Mouse (Mus musculus) embryonic stem cell, embryonic (primary cell): ENCODE measurements around the gene Scarf1.

Experiments used
- CTCF ChIA-PET, 4 experiments: fragments of 300-600 bp in 2 of 4; fragments of 350-600 bp in 2 of 4; sonication (Branson Sonifier 250); formaldehyde crosslinking; loops; one replicate each; lab custom pipeline; 2022; ENCODE audit warnings: inconsistent platforms in 2 of 4; lab: Charles Lee
- POLR2A ChIA-PET, 4 experiments: fragments of 300-600 bp in 2 of 4; fragments of 350-600 bp in 2 of 4; sonication (Branson Sonifier 250); formaldehyde crosslinking; loops; one replicate each; lab custom pipeline; 2022; ENCODE audit warnings: antibody characterized with exemption in 4 of 4, inconsistent platforms in 1 of 4; lab: Charles Lee

The Scarf1 gene

DNA sequence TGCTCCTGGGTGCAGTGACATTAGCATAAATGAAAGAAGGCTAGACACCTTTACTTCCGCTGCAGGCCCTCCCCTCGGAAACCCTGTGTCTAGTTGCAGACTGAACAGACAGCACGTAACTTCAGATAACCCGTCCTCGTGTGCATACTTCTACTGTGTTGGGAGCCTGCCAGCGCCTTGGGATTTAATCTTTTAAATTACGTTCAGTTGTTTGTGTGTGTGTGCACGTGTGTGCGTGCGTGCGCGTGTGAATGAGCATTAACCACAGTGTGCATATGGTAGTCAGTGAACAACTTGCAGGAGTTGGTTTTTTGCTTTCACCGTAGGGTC lies 25.6 kb downstream of the Scarf1 start:
- ChIA-PET POLR2A (interaction anchor here in 2 of 4 experiments (0.6 to 1.5 kb wide), 5 partner anchors 13 to 99 kb away, joined by 3 to 4 read pairs (median 3); partner anchors contain the start of gene Scarf1 (in 1 of the 2)), CTCF (interaction anchor here in 1 of 4 experiments (0.6 kb wide), 1 partner anchor 194 kb away, joined by 3 read pairs; the partner anchor contains the start of gene Ywhae)

DNA sequence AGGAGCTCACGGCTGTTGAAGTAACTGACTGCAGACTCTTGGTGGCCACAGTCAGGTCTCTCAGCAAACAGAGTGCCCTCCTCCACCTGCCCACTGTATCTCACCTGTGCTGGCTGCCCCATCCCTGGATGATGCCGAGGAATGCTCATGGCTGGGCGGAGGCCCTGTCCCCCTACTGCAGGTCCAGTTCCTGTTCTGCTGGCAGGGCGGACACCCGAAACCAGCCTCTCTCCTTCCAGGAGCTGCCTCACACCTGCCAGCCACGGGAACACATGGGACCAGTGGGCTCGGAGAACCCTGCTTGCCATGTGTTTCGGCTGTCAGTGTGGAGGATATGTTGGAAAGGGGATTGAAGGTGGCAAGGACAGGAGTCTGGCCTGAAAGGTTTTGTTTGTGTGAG lies 26.9 kb downstream of the Scarf1 start:
- ChIA-PET POLR2A (interaction anchor here in 3 of 4 experiments (1.0 to 2.8 kb wide), 13 partner anchors 8 to 79 kb away, joined by 3 to 12 read pairs (median 6); partner anchors contain the start of genes Slc43a2 (in 3 of the 3), Prpf8 (in 2 of the 3), Tlcd2 (in 2 of the 3) and Rilp (in 1 of the 3)), CTCF (interaction anchor here in 3 of 4 experiments (1.1 to 2.9 kb wide), 7 partner anchors 10 to 133 kb away, joined by 3 to 10 read pairs (median 3); partner anchors contain the start of gene Rilp (in 1 of the 3))

- ChIA-PET CTCF (interaction anchor here in 3 of 4 experiments (1.0 to 2.9 kb wide), 9 partner anchors 9 to 134 kb away, joined by 3 to 10 read pairs (median 3); partner anchors contain the start of gene Rilp (in 1 of the 3)), POLR2A (interaction anchor here in 3 of 4 experiments (0.9 to 2.8 kb wide), 17 partner anchors 9 to 80 kb away, joined by 3 to 12 read pairs (median 6); partner anchors contain the start of genes Slc43a2 (in 3 of the 3), Prpf8 (in 2 of the 3), Tlcd2 (in 2 of the 3) and Rilp (in 1 of the 3))
Observed at GRCm38 (mm10) chr11:75540710-75541581, 27.6 kb downstream of the Scarf1 start.

GRCm38 (mm10) chr11:75544713-75545112 lies 31.4 kb downstream of the Scarf1 start:
- ChIA-PET CTCF (interaction anchor here in 3 of 4 experiments (0.6 to 2.1 kb wide), 6 partner anchors 13 to 687 kb away, joined by 3 to 6 read pairs (median 4); partner anchors contain the start of gene Slc43a2 (in 1 of the 3)), POLR2A (interaction anchor here in 2 of 4 experiments (0.6 to 2.0 kb wide), 9 partner anchors 8 to 84 kb away, joined by 3 to 8 read pairs (median 4); partner anchors contain the start of gene Prpf8 (in 1 of the 2))

DNA sequence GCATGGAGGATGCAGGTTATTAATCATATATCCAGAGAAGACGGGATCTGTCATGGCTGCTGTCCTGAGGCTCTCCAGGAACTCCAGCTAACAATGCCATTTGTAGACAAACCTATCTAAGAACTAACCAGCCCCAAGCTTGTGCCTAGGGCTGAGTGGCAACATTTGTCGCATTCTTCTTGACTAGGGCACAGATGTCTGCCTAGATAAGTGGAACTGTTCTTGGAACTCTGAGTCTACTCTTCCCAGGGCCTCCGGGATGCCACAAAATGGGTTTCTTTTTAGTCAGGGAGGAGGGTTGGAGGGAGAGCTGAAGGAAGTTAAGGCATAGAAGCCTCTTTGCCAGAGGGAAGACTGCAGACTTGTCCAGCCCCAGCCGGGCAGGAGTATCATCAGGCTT lies 32.7 kb downstream of the Scarf1 start:
- CTCF ChIA-PET = interaction anchor here in 2 of 4 experiments (1.3 to 2.1 kb wide), 3 partner anchors 14 to 27 kb away, joined by 5 to 6 read pairs (median 5); partner anchors contain the start of gene Slc43a2 (in 1 of the 2)
- POLR2A ChIA-PET = interaction anchor here in 2 of 4 experiments (1.6 to 2.0 kb wide), 4 partner anchors 9 to 15 kb away, joined by 4 to 8 read pairs (median 4); partner anchors contain the start of gene Slc43a2 (in 1 of the 2)

DNA sequence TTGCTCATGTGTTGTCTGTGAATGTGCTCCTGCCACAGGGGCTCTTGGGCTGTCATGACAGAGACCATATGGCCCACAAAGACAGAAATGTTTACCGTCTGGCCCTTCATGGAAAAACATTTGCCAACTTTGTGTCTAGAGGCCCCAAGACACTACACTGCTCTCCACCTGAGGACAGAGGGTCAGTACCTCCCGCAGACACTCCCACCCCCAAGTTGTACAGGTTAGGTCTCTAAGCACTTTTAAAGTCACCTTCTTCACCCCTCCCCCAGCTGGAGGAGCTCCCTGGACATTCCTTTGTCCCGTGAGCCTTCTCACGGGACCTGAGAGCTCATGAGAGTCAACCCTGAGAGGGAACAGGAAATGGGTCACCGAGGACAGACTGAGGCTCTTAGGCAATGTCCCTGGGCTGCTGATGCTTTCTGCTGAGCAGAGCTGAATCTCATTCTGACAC lies 36.3 kb downstream of the Scarf1 start:
- POLR2A ChIA-PET = interaction anchor here in 3 of 4 experiments (0.6 to 5.7 kb wide), 10 partner anchors 8 to 624 kb away, joined by 3 to 60 read pairs (median 6); partner anchors contain the start of genes Slc43a2 (in 2 of the 3), Rilp (in 1 of the 3), Smg6 (in 1 of the 3) and Tlcd2 (in 1 of the 3)
- CTCF ChIA-PET = interaction anchor here in 2 of 4 experiments (1.0 to 1.1 kb wide), 2 partner anchors 9 to 19 kb away, joined by 3 read pairs; no protein-coding TSS in a partner anchor

GRCm38 (mm10) chr11:75550200-75550946 lies 37.0 kb downstream of the Scarf1 start:
- CTCF ChIA-PET = interaction anchor here in 2 of 4 experiments (1.0 to 1.1 kb wide), 2 partner anchors 9 to 20 kb away, joined by 3 read pairs; no protein-coding TSS in a partner anchor
- POLR2A ChIA-PET = interaction anchor here in 2 of 4 experiments (0.9 to 5.7 kb wide), 9 partner anchors 9 to 89 kb away, joined by 3 to 60 read pairs (median 7); partner anchors contain the start of genes Slc43a2 (in 2 of the 2), Rilp (in 1 of the 2) and Tlcd2 (in 1 of the 2)

GRCm38 (mm10) chr11:75551321-75551720 lies 38.0 kb downstream of the Scarf1 start:
- CTCF ChIA-PET = interaction anchor here in 2 of 4 experiments (1.5 to 2.0 kb wide), 2 partner anchors 40 kb away, joined by 4 to 5 read pairs; no protein-coding TSS in a partner anchor
- POLR2A ChIA-PET = interaction anchor here in 3 of 4 experiments (0.9 to 5.7 kb wide), 10 partner anchors 10 to 156 kb away, joined by 3 to 60 read pairs (median 4); partner anchors contain the start of genes Slc43a2 (in 2 of the 3), Rilp (in 1 of the 3) and Tlcd2 (in 1 of the 3)

DNA sequence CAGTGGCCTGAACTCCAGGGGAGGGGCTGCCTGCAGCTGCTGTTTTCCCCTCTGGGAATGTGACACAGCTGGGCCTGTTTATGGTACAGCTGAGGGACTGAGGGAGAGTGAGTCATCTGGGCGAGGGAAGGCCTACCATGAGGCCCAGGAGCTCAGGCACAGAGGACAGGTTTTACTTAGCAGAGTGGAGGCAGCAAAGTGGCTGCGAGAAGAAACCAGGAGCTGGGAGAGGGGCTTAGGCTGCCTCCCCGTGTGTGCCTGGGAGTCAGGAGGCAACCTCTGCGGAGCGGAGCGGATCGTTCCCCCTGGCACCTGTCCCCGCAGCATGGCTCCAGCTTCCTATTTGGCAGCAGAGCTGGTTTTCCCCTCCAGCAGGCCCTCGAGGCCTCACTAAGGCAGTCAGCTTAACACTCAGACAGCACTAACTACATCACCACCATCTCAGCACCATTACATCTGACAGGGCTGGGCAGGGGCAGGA lies 38.7 kb downstream of the Scarf1 start:
- CTCF ChIA-PET = interaction anchor here in 3 of 4 experiments (0.5 to 2.0 kb wide), 7 partner anchors 15 to 51 kb away, joined by 3 to 5 read pairs (median 4); no protein-coding TSS in a partner anchor
- POLR2A ChIA-PET = interaction anchor here in 3 of 4 experiments (0.6 to 5.7 kb wide), 16 partner anchors 9 to 155 kb away, joined by 3 to 60 read pairs (median 4); partner anchors contain the start of genes Slc43a2 (in 2 of the 3), Tlcd2 (in 2 of the 3) and Pitpna (in 1 of the 3)

DNA sequence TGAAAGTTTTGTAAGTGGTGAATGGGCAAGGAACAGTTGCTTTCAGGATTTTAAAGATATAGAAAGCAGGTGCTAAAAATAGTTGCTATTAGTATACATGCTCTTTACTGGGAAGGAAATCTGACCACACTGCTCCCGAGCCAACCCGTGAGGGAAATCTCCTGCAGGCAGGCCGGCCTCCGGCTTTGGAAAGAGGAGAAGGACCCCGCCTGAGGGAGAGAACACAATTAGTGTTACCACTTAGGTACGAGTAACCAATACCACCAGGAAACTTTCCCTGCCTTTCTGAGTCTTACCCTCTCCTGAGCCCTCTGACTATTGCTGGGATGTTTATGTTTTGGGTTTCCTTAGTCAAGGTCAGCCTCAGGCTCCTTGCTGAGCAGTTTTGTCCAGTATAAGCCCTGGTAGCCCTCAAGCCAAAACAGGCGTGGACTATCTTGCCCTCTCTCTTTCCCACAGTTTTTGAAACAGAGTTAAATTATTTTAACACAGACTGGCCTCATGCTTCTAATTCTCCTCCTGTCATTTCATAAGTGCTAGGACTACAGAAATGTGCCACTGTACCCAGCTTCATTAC lies 39.7 kb downstream of the Scarf1 start:
- CTCF ChIA-PET = interaction anchor here in 2 of 4 experiments (1.2 to 2.0 kb wide), 3 partner anchors 23 to 42 kb away, joined by 3 to 5 read pairs (median 4); no protein-coding TSS in a partner anchor

DNA sequence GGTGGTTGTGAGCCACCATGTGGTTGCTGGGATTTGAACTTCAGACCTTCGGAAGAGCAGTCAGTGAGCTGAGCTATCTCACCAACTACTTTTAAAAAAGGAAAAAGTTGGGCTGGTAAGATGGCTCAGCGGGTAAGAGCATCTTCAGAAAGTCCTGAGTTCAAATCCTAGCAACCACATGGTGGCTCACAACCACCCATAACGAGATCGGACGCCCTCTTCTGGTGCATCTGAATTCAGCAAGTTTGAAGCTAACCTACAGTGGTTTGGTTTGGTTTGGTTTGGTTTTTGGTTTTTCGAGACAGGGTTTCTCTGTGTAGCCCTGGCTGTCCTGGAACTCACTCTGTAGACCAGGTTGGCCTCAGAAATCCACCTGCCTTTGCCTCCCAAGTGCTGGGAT lies 42.7 kb downstream of the Scarf1 start:
- ChIA-PET POLR2A (interaction anchor here in 3 of 4 experiments (0.6 to 1.5 kb wide), 5 partner anchors 17 to 125 kb away, joined by 3 to 5 read pairs (median 3); no protein-coding TSS in a partner anchor), CTCF (interaction anchor here (0.5 to 5.9 kb wide), 16 partner anchors 10 to 420 kb away, joined by 3 to 39 read pairs (median 4); partner anchors contain the start of genes Slc43a2 (in 2 of the 4) and Rilp (in 1 of the 4))

More for the DNA sequence above, 39.7 kb downstream of the Scarf1 start:
- POLR2A ChIA-PET = interaction anchor here in 2 of 4 experiments (1.0 to 5.7 kb wide), 6 partner anchors 8 to 77 kb away, joined by 3 to 60 read pairs (median 7); partner anchors contain the start of gene Slc43a2 (in 2 of the 2)

DNA sequence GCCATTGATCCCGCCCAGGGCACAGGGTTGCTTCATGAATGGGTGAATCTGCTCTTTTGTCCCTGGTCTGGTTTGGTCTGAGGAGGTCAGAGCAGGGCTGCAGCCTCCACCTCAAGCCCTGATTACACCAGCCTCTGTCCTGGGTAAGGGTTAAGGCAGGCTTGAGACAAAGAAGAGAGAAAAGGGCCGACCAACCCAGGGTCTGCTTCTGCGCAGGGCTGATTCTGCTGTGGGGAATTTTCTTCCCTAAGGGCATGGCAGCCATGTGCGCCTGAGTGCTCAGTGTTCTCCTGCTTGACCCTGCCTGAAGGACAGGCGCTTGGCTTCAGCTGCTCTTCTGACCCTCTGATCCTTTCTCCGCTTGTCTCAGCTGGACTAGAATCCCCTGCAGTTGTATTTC lies 43.8 kb downstream of the Scarf1 start:
- CTCF ChIA-PET = interaction anchor here (0.6 to 5.9 kb wide), 10 partner anchors 17 to 121 kb away, joined by 3 to 39 read pairs (median 4); partner anchors contain the start of genes Rilp (in 1 of the 4) and Slc43a2 (in 1 of the 4)
- POLR2A ChIA-PET = interaction anchor here in 3 of 4 experiments (0.6 to 2.1 kb wide), 10 partner anchors 11 to 387 kb away, joined by 3 to 10 read pairs (median 3); partner anchors contain the start of genes Pitpna (in 1 of the 3), Rilp (in 1 of the 3), Tlcd2 (in 1 of the 3) and Wdr81 (in 1 of the 3)

GRCm38 (mm10) chr11:75558101-75558500 lies 44.8 kb downstream of the Scarf1 start:
- CTCF ChIA-PET = interaction anchor here (0.5 to 5.9 kb wide), 20 partner anchors 13 to 167 kb away, joined by 3 to 39 read pairs (median 3); partner anchors contain the start of genes Rilp (in 2 of the 4), Inpp5k (in 1 of the 4) and Slc43a2 (in 1 of the 4)
- POLR2A ChIA-PET = interaction anchor here in 3 of 4 experiments (0.5 to 2.1 kb wide), 14 partner anchors 10 to 970 kb away, joined by 3 to 12 read pairs (median 4); partner anchors contain the start of genes Slc43a2 (in 3 of the 3), Tlcd2 (in 2 of the 3), Pitpna (in 1 of the 3) and Rilp (in 1 of the 3)

- POLR2A ChIA-PET = interaction anchor here in 2 of 4 experiments (0.6 to 1.7 kb wide), 8 partner anchors 8 to 114 kb away, joined by 3 to 5 read pairs (median 3); no protein-coding TSS in a partner anchor
Observed at GRCm38 (mm10) chr11:75559870-75560504, 46.6 kb downstream of the Scarf1 start.

More at GRCm38 (mm10) chr11:75559870-75560504, 46.6 kb downstream of the Scarf1 start:
- CTCF ChIA-PET = interaction anchor here in 2 of 4 experiments (0.7 to 5.9 kb wide), 4 partner anchors 13 to 157 kb away, joined by 3 to 39 read pairs (median 3); partner anchors contain the start of gene Slc43a2 (in 1 of the 2)
